Mouse (Mus musculus): ENCODE measurements around the gene Gm29644. TPM values are rescaled to one million over a fixed set of nuclear protein-coding genes. Genes with fewer than 3 reads are reported as not detected.
"Not testable (repeated sequence)": the region's sequence is repeated elsewhere in the genome, so short reads cannot be mapped to it uniquely, and the experiment has no call there.

Gm29644 gene
- polyA plus RNA-seq (2015; fragmentation: Nextera tagmentation; extraction: Ambion mirVana) = not detected in 2 replicates

DNA sequence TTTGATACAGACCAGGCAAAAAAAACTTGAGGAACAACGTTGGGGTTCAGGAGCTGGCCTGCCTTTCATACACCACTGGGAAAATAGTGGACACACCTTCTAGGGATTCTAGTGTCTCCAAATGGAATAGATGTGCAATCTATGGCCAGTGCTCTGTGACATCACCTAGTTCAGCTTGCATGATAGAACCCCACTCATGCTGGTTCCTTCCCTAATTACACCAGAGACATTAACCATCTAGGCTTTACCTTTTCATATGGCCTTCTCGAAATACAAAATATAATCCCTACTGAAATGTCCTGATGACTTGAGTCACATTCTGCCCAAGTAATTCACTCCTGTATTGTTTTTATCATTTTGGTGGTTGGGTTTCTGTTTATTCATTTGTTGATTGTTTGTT lies at the start of gene Gm29644, which contains the start of gene Gm29423:
Gm29644 (minus strand) TSS at position 157 of the 400 bp plus-strand sequence.
Gm29423 (minus strand) TSS at position 101 of the 400 bp plus-strand sequence.
- no CpG with 5 or more reads among the region's 2 CpGs for WGBS (ENCODE audit: insufficient replicate concordance)
- H3K27me3 ChIP-seq (ENCODE audit: control insufficient read depth, insufficient read depth, low read depth, low read length); ATAC-seq (ENCODE audit: low read depth): not testable (repeated sequence)

DNA sequence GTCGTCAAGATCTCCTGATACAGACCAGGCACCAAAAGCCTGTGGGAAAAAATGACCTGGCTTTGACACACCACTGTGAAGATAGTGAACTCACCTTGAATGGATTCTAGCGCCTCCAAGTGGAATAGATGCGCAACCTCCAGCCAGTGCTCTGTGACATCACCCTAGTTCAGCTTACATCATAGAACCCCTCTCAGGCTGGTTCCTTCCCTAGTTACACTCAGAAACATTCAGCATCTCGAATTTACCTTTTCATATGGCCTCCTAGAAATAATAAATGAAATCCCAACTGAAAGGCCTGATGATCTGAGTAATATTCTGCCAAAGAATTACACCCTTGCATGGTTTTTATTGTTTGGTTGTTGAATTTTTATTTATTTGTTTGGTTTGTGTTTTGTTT lies 29.6 kb downstream of the Gm29644 start, which contains the start of gene Gm21118:
Gm21118 (minus strand) TSS at position 101 of the 400 bp plus-strand sequence.
- ATAC-seq (ENCODE audit: low read depth); H3K27me3 ChIP-seq (ENCODE audit: control insufficient read depth, insufficient read depth, low read depth, low read length); H3K27ac ChIP-seq (ENCODE audit: low read length); H3K4me1 ChIP-seq (ENCODE audit: control insufficient read depth, low read depth, low read length); H3K9me3 ChIP-seq (replicated peaks; ENCODE audit: control insufficient read depth, low read length); H3K4me3 ChIP-seq (ENCODE audit: low read depth, low read length); H3K36me3 ChIP-seq (ENCODE audit: control insufficient read depth, insufficient read depth); H3K4me2 ChIP-seq (ENCODE audit: low read depth, low read length); H3K9ac ChIP-seq (ENCODE audit: low read depth, low read length): not testable (repeated sequence)
- WGBS (ENCODE audit: insufficient replicate concordance) = no CpG with 5 or more reads among the region's 4 CpGs

More for the DNA sequence above, at the start of gene Gm29644, which contains the start of gene Gm29423:
- H3K9me3 ChIP-seq (replicated peaks; ENCODE audit: control insufficient read depth, low read length); H3K27ac ChIP-seq (ENCODE audit: low read length); H3K36me3 ChIP-seq (ENCODE audit: control insufficient read depth, insufficient read depth); H3K4me1 ChIP-seq (ENCODE audit: control insufficient read depth, low read depth, low read length); H3K4me3 ChIP-seq (ENCODE audit: low read depth, low read length); H3K9ac ChIP-seq (ENCODE audit: low read depth, low read length); H3K4me2 ChIP-seq (ENCODE audit: low read depth, low read length): not testable (repeated sequence)

Other genes with a start within 250 kb of the Gm29644 start
- gene Gm21118, start 29.7 kb downstream of the Gm29644 start, polyA plus RNA-seq (2015; fragmentation: Nextera tagmentation; extraction: Ambion mirVana) = not detected in 2 replicates
- gene Gm29423, start 56 bp downstream of the Gm29644 start, polyA plus RNA-seq (2015; fragmentation: Nextera tagmentation; extraction: Ambion mirVana) = not detected in 2 replicates
- not detected in 2 replicates for gene Gm20888, start 138.5 kb upstream of the Gm29644 start, polyA plus RNA-seq (2015; fragmentation: Nextera tagmentation; extraction: Ambion mirVana)